Mouse (Mus musculus) heart, embryonic 11.5 days (tissue): ENCODE measurements around the gene Shpk. TPM values are rescaled to one million over a fixed set of nuclear protein-coding genes. Genes with fewer than 3 reads are reported as not detected.

Source experiments
- ATAC-seq: fragments of 200-750 bp; cut with Nextera tagmentation; replicated peaks from 2 replicates; pipeline ENCODE4 v1.8.0; 2017; ENCODE audit warnings: moderate library complexity; ENCODE audit not compliant: insufficient number of reproducible peaks, low FRiP score, low TSS enrichment
- H3K27ac ChIP-seq: fragments of 300-500 bp; sonication (generic); 2 replicates; pipeline ENCODE4 v1.5.1; 2014; ENCODE audit warnings: mild to moderate bottlenecking, low read depth, low read length
- H3K27me3 ChIP-seq: fragments of 300-500 bp; sonication (generic); 2 replicates; pipeline ENCODE4 v1.6.1; 2014; ENCODE audit warnings: mild to moderate bottlenecking, low read length, mixed read lengths; ENCODE audit not compliant: control insufficient read depth, insufficient read depth
- H3K36me3 ChIP-seq: fragments of 300-500 bp; sonication (generic); 2 replicates; pipeline ENCODE4 v1.6.1; 2014; ENCODE audit warnings: mild to moderate bottlenecking, low read length, moderate library complexity, mixed read lengths; ENCODE audit not compliant: control insufficient read depth, insufficient read depth
- H3K4me1 ChIP-seq: fragments of 300-500 bp; sonication (generic); 2 replicates; pipeline ENCODE4 v1.6.1; 2014; ENCODE audit warnings: low read length; ENCODE audit not compliant: control insufficient read depth, insufficient read depth
- H3K4me2 ChIP-seq: fragments of 300-500 bp; sonication (generic); 2 replicates; pipeline ENCODE4 v1.6.1; 2014; ENCODE audit warnings: mild to moderate bottlenecking, moderate library complexity
- H3K4me3 ChIP-seq: fragments of 300-500 bp; sonication (generic); 2 replicates; pipeline ENCODE4 v1.5.1; 2014; ENCODE audit warnings: low read depth, low read length
- H3K9ac ChIP-seq: fragments of 300-500 bp; sonication (generic); 2 replicates; pipeline ENCODE4 v1.6.1; 2014; ENCODE audit warnings: mild to moderate bottlenecking, low read depth, low read length, moderate library complexity
- H3K9me3 ChIP-seq: fragments of 300-500 bp; sonication (generic); replicated peaks from 2 replicates; pipeline ENCODE4 v1.6.1; 2016; ENCODE audit warnings: low read length; ENCODE audit not compliant: control insufficient read depth
- WGBS: fragments of 180-500 bp; shearing (Covaris S2); extraction: QIAGEN DNeasy Blood & Tissue Kit; methylation state at CpG from one replicate; pipeline ENCODE4 v1.1.7; 2014; ENCODE audit not compliant: insufficient replicate concordance; 5-methylcytosine and 5-hydroxymethylcytosine counted together
- polyA plus RNA-seq: library from polyadenylated mRNA; unstranded; fragments of >200 nt; fragmentation: Nextera tagmentation; extraction: Ambion mirVana; gene quantifications from 2 replicates; pipeline ENCODE4 v1.2.1, GENCODE M21; 2014

Gene Shpk
- polyA plus RNA-seq, 1 experiment from 2014 or later, result 0.31 TPM

DNA sequence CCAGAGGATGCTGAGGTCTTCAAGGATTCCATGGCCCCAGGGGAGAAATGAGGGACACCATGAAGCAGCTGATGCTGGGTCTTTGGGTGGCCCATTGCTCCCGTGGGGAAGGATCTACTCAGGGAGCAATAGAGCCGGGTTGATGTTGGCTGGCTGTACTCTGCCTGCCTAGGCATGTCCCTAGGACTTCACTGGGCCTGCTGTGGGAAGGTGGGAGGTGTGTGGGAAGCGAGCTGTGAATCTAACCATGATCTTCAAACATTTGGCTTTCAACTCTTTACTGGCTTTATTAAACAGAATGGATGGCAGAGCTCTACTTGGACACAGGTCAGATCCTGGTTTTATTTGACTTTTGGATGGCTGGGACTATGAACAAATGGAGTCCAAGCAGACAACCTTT is 61.2 kb downstream of the Shpk start:
- Histone ChIP-seq H3K4me1 (no peaks in the 10 kb centered on the region), H3K4me3 (no peak overlapping the region), H3K9ac (no peak overlapping the region), H3K4me2 (no peak overlapping the region), H3K9me3 (no peaks in the 10 kb centered on the region), H3K27me3 (no peaks in the 10 kb centered on the region), H3K27ac (no peak overlapping the region), H3K36me3 (no peaks in the 10 kb centered on the region)
- 69% methylated on average over 3 of the region's 3 CpGs for WGBS
- ATAC-seq, result no peak

DNA sequence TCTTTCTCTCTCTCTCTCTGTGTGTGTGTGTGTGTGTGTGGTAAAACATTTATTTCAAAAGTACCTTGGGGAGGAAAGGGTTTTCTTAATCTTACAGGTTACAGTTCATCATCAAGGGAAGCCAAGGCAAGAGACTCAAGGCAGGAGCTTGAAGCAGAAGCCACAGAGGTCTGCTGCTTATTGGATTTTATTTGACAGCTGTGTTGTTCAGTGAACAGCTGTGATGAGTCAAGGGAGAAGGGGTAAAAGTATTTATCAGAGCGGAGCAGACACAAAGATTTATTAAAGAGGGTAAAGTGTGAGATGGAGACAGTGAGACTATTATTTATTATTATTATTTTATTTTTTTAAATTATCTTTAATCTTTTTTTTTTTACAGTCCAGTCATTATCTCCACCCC is 62.1 kb downstream of the Shpk start:
- H3K4me2 ChIP-seq, result no peak overlapping the region
- no peak overlapping the region for H3K9ac ChIP-seq
- H3K9me3 ChIP-seq, result no peaks in the 10 kb centered on the region
- 82% methylated on average over 1 of the region's 1 CpGs for WGBS
- H3K27ac ChIP-seq, result no peak overlapping the region
- no peak overlapping the region for H3K4me3 ChIP-seq
- no peaks in the 10 kb centered on the region; the same call in 1 of the 2 replicates for H3K27me3 ChIP-seq
- H3K4me1 ChIP-seq, result no peaks in the 10 kb centered on the region
- no peaks in the 10 kb centered on the region for H3K36me3 ChIP-seq
- ATAC-seq, result no peak

DNA sequence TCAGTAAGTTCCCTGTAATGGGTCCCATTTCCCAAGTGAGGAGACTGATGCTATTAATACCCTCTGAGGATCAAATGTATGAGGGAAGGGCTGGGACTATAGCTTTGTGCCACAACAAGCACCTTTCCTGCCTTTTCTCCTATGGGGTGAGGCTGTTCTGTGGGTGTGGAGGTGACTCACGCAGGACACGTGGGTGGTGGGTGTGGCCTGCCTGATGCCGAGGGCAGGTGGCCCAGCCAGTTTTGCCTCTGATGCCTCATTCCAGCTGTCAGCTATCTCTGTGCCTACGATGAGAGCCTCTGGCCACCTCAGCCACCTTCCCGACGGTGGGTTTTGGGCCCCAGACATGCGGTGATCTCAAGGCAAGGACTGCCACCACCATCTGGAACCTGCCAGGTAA is 68.0 kb downstream of the Shpk start, which contains the start of gene Trpv3:
Gene Trpv3, plus strand, starts transcription at position 122 of the 400 bp plus-strand sequence.
- H3K4me2 ChIP-seq, result no peak within 1 kb of the TSS
- WGBS, result 82% methylated on average over 7 of the region's 7 CpGs

More for the DNA sequence above, 68.0 kb downstream of the Shpk start, which contains the start of gene Trpv3:
- no peaks in the 10 kb centered on the region for H3K36me3 ChIP-seq
- no peak within 1 kb of the TSS for H3K27ac ChIP-seq
- no peak within 1 kb of the TSS for H3K9ac ChIP-seq
- no peak for ATAC-seq
- H3K4me1 ChIP-seq, result no peaks in the 10 kb centered on the region; the same call in 1 of the 2 replicates
- H3K4me3 ChIP-seq, result no peak within 1 kb of the TSS
- no peaks in the 10 kb centered on the region for H3K9me3 ChIP-seq
- H3K27me3 ChIP-seq, result peaks cover 8% of the 10 kb centered on the region

Other genes starting within 250 kb of the Shpk start
- 2.1 and 2.9 TPM in 2 replicates for gene Atp2a3, start 238.3 kb upstream of the Shpk start, polyA plus RNA-seq
- gene P2rx1, start 200.4 kb upstream of the Shpk start, polyA plus RNA-seq, result 2.9 and 4.0 TPM in 2 replicates
- 1.3 and 1.5 TPM in 2 replicates for gene Camkk1, start 180.5 kb upstream of the Shpk start, polyA plus RNA-seq
- gene Ncbp3, start 151.7 kb upstream of the Shpk start, polyA plus RNA-seq, result 9.6 and 10.3 TPM in 2 replicates
- gene Itgae, start 108.9 kb upstream of the Shpk start, polyA plus RNA-seq, result 0.31 and 0.34 TPM in 2 replicates
- 11.2 and 12.0 TPM in 2 replicates for gene Haspin, start 61.2 kb upstream of the Shpk start, polyA plus RNA-seq
- gene P2rx5, start 39.0 kb upstream of the Shpk start, polyA plus RNA-seq, result 0.65 and 0.97 TPM in 2 replicates
- gene Emc6, start 22.4 kb upstream of the Shpk start, polyA plus RNA-seq, result 94.3 and 112 TPM in 2 replicates
- 264 and 272 TPM in 2 replicates for gene Tax1bp3, start 22.4 kb upstream of the Shpk start, polyA plus RNA-seq
- 12.7 and 14.9 TPM in 2 replicates for gene Ctns, start 418 bp upstream of the Shpk start, polyA plus RNA-seq
- 0.16 TPM in 1 of 2 replicates, not detected in the other for gene Trpv1, start 34.8 kb downstream of the Shpk start, polyA plus RNA-seq
- 0.03 TPM in 2 replicates for gene Trpv3, start 67.9 kb downstream of the Shpk start, polyA plus RNA-seq
- 0.19 TPM in 1 of 2 replicates, not detected in the other for gene Aspa, start 130.1 kb downstream of the Shpk start, polyA plus RNA-seq
- gene Gm49340, start 130.3 kb downstream of the Shpk start, polyA plus RNA-seq, result not detected in 2 replicates
- not detected in 2 replicates for gene Spata22, start 130.3 kb downstream of the Shpk start, polyA plus RNA-seq
- gene Olfr20, start 151.3 kb downstream of the Shpk start, polyA plus RNA-seq, result not detected in 2 replicates
- not detected in 2 replicates for gene Olfr376, start 171.8 kb downstream of the Shpk start, polyA plus RNA-seq
- not detected in 2 replicates for gene Olfr1, start 200.2 kb downstream of the Shpk start, polyA plus RNA-seq
- not detected in 2 replicates for gene Olfr378, start 229.0 kb downstream of the Shpk start, polyA plus RNA-seq